Mouse (Mus musculus) adrenal gland, postnatal 14 days (tissue): ENCODE data around the gene Tead1. TPM values are rescaled to one million over a fixed set of nuclear protein-coding genes. Genes with fewer than 3 reads are reported as not detected.
A peak's percentile ranks its signal among the peaks of the same experiment; 100 is the strongest.

ENCODE experiments used
- DNase-seq: peaks from one replicate; pipeline ENCODE4 v3.0.0; 2021; ENCODE audit warnings: mixed read lengths
- total RNA-seq: library from RNA; stranded (reverse); gene quantifications from 2 replicates; pipeline ENCODE4 v1.2.3, GENCODE M21; 2021

Gene Tead1
- total RNA-seq, 1 experiment from 2014 or later = 73.3 TPM

DNA sequence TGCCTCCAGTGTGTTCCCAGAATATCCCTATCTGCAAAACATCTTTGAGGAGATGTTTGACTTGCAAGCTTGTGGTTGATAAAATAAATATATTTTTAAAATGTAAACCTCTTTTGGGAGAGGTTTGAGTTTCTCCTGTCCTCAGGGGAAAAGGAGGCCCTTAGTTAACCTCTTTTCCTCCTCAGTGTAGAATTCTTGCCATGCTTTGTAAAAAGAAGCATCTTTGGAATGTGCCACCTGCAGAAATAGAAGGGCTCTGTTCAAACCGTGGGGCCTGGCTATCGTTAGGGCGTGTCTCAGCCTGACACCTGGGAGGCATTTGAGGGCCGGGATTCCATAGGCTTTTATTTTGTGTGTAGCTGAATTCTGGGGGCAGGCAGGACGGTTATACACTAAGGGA, 51.1 kb downstream of the Tead1 start:
- DNase-seq = no peak

DNA sequence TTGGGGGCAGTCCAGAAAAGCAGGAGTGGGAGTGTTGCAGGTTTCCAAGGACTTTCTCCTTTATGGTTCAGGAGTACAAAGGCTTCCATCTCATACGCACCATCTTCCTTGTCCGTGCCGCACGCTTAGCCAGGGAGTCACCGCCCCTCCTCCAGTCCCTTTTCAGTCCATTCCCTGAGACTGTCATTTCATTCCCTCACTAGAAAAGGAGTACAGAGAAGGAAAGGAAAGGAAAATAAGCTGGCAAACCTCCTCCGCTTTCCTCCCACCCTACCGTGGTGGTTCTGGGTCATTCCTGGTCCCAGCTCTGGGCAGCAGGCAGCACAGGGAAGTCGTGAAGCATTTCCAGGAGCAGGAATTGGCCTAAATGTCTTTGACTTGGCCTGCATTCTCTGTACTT, 52.5 kb downstream of the Tead1 start:
- DNase-seq = no peak

DNA sequence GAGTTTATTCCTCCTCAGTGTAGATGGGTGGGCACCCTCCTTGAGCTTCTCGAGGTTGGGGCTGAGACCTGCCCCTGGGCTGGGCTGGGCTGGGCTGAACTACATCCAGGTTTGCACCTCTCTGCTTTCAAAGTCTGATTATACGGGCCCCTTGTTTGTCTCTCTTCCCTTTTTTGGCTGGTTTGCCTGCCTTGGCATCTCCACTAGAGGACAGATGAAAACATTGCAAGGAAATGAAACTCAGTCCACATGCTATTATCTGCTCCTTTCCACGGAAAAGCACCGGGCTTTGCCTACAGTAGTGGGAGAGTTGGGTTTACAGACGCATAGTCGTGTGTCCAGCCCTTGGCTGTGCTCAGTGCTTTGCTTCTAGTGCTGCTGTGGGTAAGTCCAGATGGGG, 60.1 kb downstream of the Tead1 start:
- DNase-seq = no peak

DNA sequence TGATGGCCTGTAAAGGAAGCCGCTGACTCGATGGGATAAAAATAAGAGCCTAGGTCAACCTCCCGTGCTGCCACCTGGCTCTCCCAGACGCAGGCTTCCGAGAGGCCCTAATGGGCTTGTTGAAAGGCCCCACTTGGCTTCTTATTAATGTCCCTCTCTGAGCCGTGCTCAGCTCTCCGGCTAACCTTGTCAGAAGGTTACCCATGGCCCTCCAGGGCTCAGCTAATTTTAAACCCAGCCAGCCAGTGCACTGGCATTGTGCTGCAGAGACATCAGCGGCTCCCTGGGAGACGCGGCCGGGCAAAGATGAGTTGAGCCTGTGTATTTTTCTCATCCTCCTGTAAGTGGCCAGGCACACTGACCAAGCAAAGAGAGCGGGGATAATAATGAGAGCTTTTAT, 62.7 kb downstream of the Tead1 start:
- peak; percentile 45 for DNase-seq

DNA sequence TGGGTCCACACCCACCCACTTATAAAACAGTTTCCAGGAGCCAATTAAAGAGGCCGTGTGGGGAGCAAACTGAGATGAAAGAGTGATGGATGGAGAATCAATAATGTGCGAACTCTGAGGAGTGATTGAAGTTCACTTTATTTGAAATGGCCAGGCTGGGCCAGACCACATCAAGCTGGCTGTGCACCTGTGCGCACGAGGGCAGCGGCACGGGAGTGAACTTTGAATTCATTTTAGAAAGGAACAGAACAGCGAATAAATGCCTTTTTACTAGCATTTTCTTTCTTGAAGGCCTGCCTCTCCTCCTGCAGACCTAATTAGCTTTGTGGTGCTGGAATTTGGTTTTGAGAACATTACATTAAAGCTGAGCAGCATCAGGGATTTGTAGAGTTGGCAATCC, 63.9 kb downstream of the Tead1 start:
- DNase-seq = no peak

DNA sequence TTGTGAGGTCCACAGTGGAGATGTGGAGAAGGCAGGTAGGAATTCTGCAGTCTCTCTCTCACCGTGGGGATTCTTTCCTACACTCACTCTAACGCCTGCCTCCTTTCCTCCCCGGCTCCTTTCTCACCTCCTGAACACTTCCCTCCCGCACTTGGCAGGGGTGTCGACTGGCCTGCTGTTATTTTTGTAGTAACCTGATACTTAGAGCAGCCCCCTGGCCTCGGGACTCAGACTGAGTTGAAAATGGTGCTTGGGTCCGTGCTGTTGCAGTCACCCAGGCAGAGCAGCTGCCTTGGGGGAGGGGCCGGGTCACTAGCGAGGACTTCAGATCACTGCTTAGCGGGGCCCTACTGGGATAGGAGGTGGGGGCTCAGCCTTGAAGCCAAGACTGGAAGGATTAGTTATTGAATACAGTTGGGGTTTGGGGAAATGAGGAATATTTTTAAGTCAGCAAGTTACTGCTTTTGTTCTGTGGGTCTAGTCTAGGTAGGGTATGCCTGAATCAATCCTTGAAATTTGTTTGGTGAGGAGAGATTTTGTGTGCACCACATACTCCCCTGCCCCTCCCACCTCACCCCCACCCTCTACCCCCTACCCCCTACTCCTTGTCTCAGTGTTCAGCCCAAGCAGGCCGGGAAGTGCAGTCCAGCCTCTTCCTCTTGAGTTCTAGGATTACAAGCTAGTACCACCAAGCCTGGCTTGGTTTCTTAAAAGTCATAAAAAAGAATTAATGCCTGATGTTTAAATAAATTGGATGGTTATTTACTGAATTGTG, 64.7 kb downstream of the Tead1 start:
- DNase-seq = peak; percentile 52

DNA sequence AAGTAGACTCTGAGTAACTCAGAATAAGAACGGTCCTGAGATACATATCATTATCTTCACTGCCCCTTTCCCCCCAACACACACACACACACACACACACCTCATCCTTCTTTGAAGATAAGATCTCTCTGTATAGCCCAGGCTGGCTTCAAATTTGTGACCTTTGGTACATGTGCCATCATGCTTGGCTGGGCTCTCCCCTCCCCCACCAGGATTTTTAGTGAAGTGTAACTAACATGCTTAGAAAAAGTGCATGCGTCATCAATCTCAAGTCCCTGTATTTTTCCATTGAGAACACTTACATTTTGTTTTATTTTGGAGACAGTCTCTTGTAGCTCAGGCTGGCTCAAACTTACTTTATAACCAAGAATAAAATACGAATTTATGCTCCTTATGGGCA, 68.1 kb downstream of the Tead1 start:
- no peak for DNase-seq

DNA sequence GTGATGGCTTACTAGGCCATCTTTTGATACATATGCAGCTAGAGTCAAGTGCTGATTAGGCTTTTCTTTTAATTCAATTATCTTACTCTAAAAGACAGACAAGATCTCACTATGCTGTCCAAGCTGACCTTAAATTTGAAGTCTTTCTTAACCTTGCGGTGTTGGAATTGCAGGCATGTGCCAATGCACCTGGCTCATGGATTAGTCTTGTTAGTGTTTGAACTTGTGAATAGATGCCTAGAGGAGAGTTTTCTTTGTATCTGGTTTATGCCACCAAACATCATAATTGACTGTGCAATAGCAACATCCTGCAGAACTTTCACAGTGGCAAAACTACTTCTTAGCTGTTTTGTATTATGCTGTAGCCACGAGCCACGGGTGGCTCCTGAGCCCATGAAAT, 68.7 kb downstream of the Tead1 start:
- no peak for DNase-seq

DNA sequence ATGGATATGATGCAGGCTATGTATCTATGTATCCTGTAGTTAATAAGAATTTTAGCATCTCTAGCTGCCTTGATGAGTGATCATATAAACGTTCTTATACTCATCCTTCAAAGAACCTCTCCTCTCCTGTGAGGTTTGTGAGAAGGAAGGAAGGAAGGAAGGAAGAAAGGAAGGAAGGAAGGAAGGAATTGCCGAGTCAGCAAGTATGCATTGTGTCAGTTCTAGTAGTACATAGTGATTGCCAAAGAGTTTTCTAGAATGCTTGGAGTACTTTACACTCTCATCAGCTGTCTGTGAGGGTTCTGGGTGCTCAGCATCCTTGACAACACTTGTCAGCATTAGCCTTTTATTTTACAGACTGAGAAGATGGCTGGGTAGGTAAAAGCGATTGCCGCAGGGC, 69.2 kb downstream of the Tead1 start:
- DNase-seq = no peak

DNA sequence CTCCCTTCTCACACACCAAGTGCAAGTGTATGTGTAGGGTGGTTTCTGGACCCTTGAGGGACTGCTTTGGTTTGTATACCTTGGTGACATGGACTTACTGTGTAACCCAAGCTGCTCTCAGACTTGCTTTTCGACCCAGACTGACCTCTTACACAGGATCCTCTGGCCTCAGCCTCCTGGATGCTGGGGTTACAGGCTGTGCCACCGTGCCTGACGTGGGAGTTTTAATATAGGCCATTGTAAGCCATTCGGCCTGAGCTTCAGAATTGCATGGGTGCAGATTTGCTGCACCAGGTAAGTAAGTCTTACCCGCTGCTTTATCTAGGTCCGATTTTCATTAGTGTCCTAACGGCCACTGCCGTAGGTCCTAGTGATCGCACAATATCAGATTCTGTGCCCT, 71.0 kb downstream of the Tead1 start:
- DNase-seq = no peak

DNA sequence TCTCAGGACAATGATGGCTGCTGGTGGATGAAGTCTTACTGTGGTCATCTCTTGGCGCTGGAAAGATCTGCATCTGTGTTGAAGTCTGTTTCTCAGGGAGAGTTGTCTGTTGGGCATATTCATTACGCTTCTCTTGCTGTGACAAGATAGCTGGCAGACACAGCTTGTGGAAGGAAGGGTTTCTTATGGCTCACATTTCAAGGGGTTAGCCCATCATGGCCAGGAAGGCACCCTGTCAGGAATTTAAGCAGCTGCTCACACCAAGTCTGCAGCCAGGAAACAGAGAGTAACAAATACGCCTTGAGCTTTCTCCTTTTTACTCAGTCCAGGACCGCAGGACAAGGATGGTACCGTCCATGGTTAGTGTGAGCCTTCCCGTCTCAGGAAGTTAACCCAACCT, 73.2 kb downstream of the Tead1 start:
- no peak for DNase-seq

DNA sequence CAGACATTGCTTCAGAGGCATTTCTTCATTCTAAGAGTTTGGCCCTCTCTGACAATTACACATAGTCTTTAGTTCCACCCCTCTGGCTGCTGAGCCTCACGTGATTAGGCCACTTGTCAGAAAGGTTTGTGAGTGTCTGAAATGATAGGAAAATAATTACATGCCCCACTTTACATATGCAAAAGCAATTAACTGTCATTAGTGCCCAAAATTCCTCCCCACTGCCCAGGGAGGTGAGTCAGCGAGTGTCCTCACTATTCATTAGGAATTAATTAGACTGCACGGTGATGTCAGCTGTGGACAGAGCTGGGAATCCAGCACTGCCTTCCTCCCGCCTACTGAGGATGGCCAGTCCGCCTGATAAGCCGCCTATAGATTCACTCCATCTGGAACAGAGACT, 74.2 kb downstream of the Tead1 start:
- DNase-seq = peak; percentile 43

DNA sequence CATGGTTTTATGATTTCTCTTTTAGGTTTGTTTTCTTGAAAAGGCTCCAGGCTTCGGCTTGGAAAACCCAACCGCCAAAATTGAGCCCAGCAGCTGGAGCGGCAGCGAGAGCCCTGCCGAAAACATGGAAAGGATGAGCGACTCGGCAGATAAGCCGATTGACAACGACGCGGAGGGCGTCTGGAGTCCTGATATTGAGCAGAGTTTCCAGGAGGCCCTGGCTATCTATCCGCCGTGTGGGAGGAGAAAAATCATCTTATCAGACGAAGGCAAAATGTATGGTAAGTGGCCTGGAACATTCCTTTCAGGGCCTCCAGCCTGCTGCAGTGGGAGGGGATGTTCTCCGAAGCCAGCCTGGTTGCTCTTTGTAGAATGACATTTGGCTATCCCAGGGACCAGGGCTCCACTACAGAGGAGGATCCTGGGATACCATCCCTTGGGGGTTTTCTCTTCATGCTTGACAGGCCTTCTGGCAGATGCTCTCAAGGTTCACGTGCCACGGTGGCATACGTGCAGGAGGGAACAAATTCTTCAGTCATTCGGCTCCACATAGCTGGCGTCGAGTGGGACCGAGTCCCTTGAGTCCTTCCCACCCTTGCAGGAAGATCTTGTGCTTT, 80.3 kb downstream of the Tead1 start:
- DNase-seq = peak; percentile 19

DNA sequence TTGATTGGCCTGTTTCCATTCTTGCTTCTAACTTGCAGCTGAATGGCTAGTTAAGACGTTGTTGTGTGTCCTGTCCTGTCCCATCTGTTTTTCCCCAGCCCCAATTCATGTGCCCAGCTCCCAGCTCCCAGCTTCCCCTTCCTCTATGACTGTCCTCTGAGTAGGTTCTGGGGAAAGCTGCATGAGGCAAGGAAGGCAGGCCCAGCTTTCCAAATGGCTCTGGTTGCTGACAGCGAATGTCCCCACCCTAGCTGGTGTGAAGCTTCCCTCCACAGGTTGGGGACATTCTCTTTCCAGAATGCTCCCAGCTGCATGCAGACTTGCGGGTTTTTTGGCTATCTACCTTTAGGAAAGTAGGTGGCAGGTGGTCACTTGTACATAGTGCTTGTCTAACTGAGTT, 81.2 kb downstream of the Tead1 start:
- no peak for DNase-seq

DNA sequence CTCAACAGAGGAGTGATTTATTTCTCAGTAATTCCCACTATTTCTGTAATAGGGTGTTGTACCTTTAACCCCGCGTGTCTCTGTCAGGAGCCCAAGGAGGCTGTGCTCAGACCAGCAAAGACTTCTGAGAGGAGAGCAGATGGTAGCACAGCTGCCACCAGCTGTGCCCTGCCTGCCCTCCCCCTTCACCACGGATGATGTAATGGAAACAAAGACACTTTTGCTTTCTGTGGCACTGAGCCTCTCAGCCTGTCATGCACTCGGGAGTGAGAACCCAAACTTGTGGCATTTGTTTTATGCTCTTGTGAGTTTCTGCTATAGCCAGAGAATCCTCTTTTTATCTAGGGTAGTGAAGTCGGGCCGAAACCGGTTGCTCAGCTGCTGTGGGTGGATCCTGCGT, 81.7 kb downstream of the Tead1 start:
- DNase-seq = peak; percentile 57

DNA sequence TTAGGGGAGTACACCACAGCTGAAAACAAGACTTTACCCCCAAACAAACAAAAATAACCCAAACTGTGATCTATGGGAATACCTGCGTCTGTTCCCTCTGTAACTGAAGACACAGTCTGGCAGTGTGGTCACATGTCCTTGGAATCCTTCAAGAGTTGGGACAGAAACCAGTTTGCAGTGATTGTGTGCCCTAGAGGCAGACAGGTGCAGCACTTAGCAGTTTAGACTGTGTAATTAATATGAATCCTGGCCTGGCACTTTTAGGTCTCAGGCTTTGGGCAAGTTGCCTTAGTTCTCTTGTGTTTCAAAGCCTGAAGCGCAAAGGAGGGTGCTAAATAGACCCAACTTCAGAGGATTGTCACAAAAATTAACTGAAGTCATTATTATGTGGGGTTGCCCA, 83.8 kb downstream of the Tead1 start:
- no peak for DNase-seq

DNA sequence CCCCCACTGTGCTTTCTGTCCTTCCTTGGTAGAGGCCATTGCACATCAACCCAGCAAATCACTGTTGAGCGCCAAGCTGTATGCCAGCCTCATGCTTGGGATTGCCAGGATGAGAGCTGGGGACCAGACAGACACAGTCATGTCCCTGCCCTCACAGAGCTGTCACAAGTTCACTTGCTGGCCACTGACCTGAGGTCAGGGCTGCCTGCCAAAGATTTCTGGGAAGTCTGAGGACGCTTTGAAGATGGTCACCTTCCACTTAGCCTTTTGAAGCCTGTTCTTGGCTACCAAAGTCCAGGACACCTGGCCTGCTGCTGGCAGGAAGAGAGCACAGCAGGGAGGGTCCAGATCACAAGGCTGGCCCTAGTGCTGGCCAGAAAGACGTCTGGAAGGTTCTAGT, 84.4 kb downstream of the Tead1 start:
- DNase-seq = peak; percentile 74

DNA sequence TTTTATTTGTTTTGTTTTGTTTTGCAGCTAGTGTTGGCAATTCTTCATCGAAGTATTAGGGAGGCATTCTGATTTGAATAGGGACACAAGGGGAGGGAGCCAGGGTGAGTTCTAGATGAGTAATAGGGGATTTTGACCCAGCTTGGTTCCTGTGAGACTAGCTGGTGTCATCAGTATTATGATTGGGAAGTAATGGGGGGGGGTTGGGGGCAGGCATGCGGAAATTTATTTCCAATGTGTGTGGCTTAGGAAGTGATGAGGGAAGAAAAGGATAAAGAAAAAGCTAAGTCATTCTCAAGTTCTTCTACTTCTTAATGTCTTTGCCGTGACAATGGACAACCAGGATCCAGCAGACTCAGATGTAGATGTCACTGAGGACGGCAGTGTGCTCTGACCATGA, 85.8 kb downstream of the Tead1 start:
- DNase-seq = no peak

DNA sequence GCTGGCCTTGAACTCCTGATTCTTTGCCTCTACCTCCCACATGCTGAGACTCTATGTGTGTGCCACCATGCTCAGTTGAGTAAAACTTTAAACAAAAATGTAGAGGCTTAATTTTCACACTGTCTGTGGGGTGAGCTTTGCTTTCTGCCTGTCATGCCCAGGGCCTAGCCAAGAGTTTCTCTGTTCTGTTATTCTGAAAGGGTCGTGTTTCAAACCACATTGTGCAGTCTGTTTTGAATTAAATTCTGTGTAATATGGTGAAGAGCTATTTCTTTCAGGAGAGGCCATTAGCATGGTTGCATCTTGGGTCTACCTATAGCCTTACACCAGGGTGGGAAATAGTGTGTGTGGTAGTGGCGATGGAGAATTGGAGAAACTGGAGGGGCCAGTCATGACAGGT, 90.7 kb downstream of the Tead1 start:
- DNase-seq = no peak

DNA sequence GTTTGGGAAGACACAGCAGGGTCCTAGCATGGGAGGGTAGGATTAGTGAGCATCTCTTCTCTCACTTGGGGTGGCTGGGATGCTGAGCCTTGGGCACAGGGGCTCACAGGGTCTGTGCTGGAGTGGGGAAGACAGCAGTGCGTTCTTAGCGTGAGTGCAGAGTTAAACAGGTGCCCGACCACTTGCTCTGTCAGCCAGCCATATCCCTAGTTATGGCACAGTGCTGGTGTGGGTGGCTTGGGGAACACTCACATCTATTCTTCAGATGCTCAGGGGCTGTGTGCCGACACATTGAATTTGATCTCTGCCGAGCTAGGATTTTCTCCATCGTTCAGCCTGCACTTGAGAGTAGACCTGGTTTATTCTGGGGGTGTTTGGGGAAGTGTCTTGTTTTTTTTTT, 92.3 kb downstream of the Tead1 start:
- DNase-seq = no peak

DNA sequence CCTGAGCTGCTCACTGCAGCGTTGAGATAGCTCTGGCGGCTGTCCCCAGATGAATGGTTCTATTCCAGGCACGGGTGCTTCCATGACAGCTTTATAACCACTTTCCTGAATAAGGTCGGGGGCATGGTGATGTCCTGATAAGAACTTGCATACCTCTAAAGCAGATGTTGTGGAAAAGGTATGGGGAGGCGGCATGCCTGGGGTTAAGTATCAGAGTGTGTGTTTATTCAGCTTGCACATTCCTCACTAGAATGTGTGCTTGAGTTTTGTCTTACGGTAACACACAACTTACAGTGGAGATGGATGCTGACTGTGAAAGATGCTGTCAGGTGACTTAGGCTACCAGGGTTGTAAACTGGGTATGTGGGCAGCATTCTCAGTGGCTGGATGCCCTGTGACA, 93.7 kb downstream of the Tead1 start:
- no peak for DNase-seq

DNA sequence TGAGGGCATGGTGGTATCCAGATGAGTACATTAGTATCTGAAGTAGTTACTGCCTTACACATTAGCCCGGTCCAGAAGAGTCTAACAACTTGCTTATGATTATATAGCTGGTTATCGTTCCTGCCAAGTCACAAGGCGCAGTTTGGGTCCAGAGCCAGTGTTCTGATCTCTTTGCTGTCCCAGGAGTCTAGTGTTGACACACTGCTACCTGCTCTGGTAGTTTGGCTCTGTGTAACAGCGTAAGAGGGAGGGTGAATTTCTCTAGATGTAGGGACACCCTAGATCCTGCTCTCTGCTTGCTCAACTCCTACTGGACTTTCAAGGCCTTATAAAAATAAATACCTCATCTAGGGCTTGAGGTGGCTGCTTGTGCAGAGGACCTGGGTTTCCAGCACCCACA, 94.5 kb downstream of the Tead1 start:
- peak; percentile 49 for DNase-seq

DNA sequence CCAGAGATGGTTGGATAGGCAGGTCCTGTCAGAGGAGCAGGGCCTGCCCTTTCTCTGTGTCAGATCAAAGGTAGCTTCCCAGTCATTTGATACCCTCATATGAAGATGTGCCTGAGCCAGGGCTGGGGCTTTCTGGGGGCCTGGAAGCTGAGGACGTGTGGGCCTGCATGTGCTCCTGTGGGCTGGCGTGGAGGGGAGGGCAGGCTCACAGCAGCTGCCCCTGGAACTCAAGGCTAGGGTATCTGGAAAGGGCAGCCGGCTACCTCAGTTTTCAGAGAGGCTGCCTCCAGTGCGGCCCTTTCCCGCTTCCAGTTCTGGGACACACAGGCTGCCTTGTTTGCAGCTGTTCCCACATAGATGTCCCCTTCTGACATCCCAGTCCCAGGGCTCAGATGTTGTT, 96.7 kb downstream of the Tead1 start:
- no peak for DNase-seq

DNA sequence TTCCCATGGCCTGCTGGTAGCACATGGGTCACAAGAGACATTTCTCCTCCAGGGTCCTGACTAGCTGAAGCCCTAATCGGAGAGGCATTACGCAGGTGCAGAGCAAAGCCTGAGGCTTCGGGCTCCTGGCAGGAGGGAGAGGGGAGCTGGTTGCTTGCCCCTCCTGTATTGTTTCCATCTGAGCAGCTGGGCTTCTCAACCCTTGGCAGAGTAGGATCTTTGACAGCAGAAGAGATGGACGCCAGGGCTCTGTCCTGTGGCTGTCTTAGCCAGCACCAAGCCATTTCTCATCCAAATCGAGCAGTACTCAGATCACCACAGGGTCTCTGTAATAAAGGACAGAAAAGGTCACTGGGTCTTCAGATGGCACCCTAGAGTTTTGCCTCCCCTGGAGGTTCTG, 97.6 kb downstream of the Tead1 start:
- no peak for DNase-seq

DNA sequence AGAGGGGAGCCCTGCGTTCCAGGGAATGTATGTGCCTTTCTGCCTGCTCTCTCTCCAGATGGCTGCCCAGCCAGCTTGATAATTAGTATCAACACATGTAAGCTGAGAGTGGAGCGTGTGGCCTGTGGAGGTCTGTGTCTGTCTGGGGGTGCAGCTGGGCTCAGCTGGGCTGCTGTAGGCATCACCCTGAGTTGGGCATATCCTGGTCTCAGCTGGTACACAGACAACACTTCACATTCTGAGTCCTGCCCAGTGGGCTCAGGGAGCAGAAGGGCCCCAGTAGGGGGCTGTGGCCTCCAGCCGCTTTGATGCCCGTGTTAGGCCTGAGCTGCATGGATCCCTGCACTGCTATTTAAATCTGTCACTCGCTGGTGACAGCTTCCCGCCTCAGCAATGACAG, 100.5 kb downstream of the Tead1 start:
- no peak for DNase-seq
